Mouse (Mus musculus) myocyte (in vitro differentiated cells): ENCODE measurements around the gene Fkbp11. TPM values are rescaled to one million over a fixed set of nuclear protein-coding genes. Genes with fewer than 3 reads are reported as not detected.

Experiments used
- H3K27me3 ChIP-seq: one replicate; pipeline ENCODE4 v1.6.1; 2011; ENCODE audit not compliant: control insufficient read depth, insufficient read depth, insufficient read length
- H3K36me3 ChIP-seq: one replicate; pipeline ENCODE4 v1.6.1; 2011; ENCODE audit not compliant: control insufficient read depth, insufficient read depth
- H3K4me2 ChIP-seq: one replicate; pipeline ENCODE4 v1.6.1; 2011; ENCODE audit warnings: low read depth, control low read depth
- H3K4me3 ChIP-seq: one replicate; pipeline ENCODE4 v1.5.1; 2011; ENCODE audit warnings: mild to moderate bottlenecking, control low read depth, moderate library complexity
- H3K79me2 ChIP-seq: one replicate; pipeline ENCODE4 v1.6.1; 2011; ENCODE audit not compliant: control insufficient read depth, insufficient read depth
- H3ac ChIP-seq: one replicate; pipeline ENCODE4 v1.6.1; 2011; ENCODE audit not compliant: control insufficient read depth, insufficient read length
- CEBPB ChIP-seq: IDR thresholded peaks from 2 replicates; pipeline ENCODE4 v1.6.1; 2011; ENCODE audit warnings: mild to moderate bottlenecking, moderate library complexity; ENCODE audit not compliant: poor library complexity, insufficient read depth, severe bottlenecking
- E2F4 ChIP-seq: IDR thresholded peaks from one replicate; pipeline ENCODE4 v1.6.1; 2011; ENCODE audit warnings: mild to moderate bottlenecking, control low read depth, moderate library complexity; ENCODE audit not compliant: insufficient read depth
- MAX ChIP-seq: IDR thresholded peaks from one replicate; pipeline ENCODE4 v1.6.1; 2011; ENCODE audit warnings: low read depth, mild to moderate bottlenecking, control low read depth
- MYOD1 ChIP-seq, 3 experiments: IDR thresholded peaks; one replicate each; pipeline ENCODE4 v1.6.1; 2011; ENCODE audit warnings: control low read depth in 2 of 3, low read depth in 2 of 3, mild to moderate bottlenecking in 2 of 3, moderate library complexity in 1 of 3; ENCODE audit not compliant: insufficient read length in 2 of 3, control insufficient read depth in 1 of 3
- MYOG ChIP-seq, 3 experiments: IDR thresholded peaks; one replicate each; pipeline ENCODE4 v1.6.1; 2011; ENCODE audit warnings: control low read depth in 2 of 3, low read depth in 2 of 3, mild to moderate bottlenecking in 2 of 3; ENCODE audit not compliant: insufficient read length in 2 of 3, control insufficient read depth in 1 of 3, insufficient read depth in 1 of 3
- POLR2A ChIP-seq: IDR thresholded peaks from one replicate; pipeline ENCODE4 v1.6.1; 2011; ENCODE audit warnings: low read depth, mild to moderate bottlenecking, control low read depth, moderate library complexity; ENCODE audit not compliant: insufficient read length
- POLR2AphosphoS2 ChIP-seq: IDR thresholded peaks from one replicate; pipeline ENCODE4 v1.6.1; 2011; ENCODE audit warnings: low read depth, control low read depth; ENCODE audit not compliant: insufficient read length
- REST ChIP-seq: IDR thresholded peaks from one replicate; pipeline ENCODE4 v1.6.1; 2011; ENCODE audit warnings: mild to moderate bottlenecking, control low read depth, moderate library complexity; ENCODE audit not compliant: insufficient read depth, insufficient read length
- SRF ChIP-seq: IDR thresholded peaks from one replicate; pipeline ENCODE4 v1.6.1; 2011; ENCODE audit warnings: low read depth; ENCODE audit not compliant: control insufficient read depth, insufficient read length
- TCF12 ChIP-seq: IDR thresholded peaks from one replicate; pipeline ENCODE4 v1.6.1; 2011; ENCODE audit warnings: mild to moderate bottlenecking, control low read depth; ENCODE audit not compliant: poor library complexity, insufficient read depth, severe bottlenecking
- TCF3 ChIP-seq: IDR thresholded peaks from one replicate; pipeline ENCODE4 v1.6.1; 2011; ENCODE audit warnings: low read depth, control low read depth; ENCODE audit not compliant: insufficient read length
- USF1 ChIP-seq: IDR thresholded peaks from one replicate; pipeline ENCODE4 v1.6.1; 2011; ENCODE audit warnings: low read depth, mild to moderate bottlenecking, control low read depth, moderate library complexity
- polyA plus RNA-seq: library from polyadenylated mRNA; unstranded; fragments of >200 nt; fragmentation: generic; extraction: Trizol; gene quantifications from one replicate; pipeline ENCODE4 v1.2.1, GENCODE M21; 2012; ENCODE audit warnings: missing spikeins

Gene Fkbp11
- polyA plus RNA-seq, 1 experiment, result 52.9 TPM

GRCm38 (mm10) chr15:98681633-98682032, 46.4 kb downstream of the Fkbp11 start:
- Histone ChIP-seq H3K36me3 (no peaks in the 10 kb centered on the region), H3K27me3 (no peaks in the 10 kb centered on the region), H3K79me2 (no peaks in the 10 kb centered on the region), H3K4me3 (no peak overlapping the region), H3K4me2 (no peak overlapping the region), H3ac (no peak overlapping the region)
- TF ChIP-seq POLR2AphosphoS2 (no peak), REST (no peak), TCF3 (no peak), MAX (no peak), CEBPB (no peak), E2F4 (no peak), SRF (no peak), MYOG (IDR thresholded peaks at IDR 0.05; ENCODE audit: control insufficient read depth in 1 of 3, insufficient read depth in 1 of 3, insufficient read length in 2 of 3, low read depth in 2 of 3) (no peak), TCF12 (no peak), USF1 (no peak), POLR2A (no peak), MYOD1 (IDR thresholded peaks at IDR 0.05; ENCODE audit: control insufficient read depth in 1 of 3, insufficient read length in 2 of 3, low read depth in 2 of 3) (no peak)

- TF ChIP-seq MYOG (IDR thresholded peaks at IDR 0.05; ENCODE audit: control insufficient read depth in 1 of 3, insufficient read depth in 1 of 3, insufficient read length in 2 of 3, low read depth in 2 of 3) (no peak), USF1 (no peak), MYOD1 (IDR thresholded peaks at IDR 0.05; ENCODE audit: control insufficient read depth in 1 of 3, insufficient read length in 2 of 3, low read depth in 2 of 3) (no peak), E2F4 (no peak), TCF12 (no peak), MAX (no peak), SRF (no peak), TCF3 (no peak)
- Histone ChIP-seq H3K36me3 (no peaks in the 10 kb centered on the region), H3K4me3 (no peak overlapping the region), H3K79me2 (no peaks in the 10 kb centered on the region), H3K27me3 (no peaks in the 10 kb centered on the region), H3K4me2 (no peak overlapping the region), H3ac (no peak overlapping the region)
These were observed 47.3 kb downstream of the Fkbp11 start for GRCm38 (mm10) chr15:98680660-98681059.

DNA sequence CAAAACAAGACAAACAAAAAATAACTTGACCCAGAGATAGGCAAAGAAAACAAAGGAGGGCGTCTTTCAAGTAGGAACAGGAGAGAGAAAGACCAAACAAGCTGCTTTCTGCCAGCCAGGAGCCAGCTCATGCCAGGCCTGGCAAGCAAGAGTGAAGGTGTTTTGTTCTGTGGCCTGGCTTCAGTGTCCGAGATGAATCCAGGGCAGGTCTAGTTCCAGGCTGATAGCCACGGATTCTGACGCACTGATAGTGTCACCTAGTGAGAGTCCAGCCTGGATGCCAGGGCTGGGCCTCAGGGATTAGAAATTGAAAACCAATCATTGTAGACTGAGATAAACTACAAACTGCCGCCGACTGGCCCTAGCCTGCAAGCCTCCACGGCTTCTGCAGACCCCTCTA, 50.0 kb downstream of the Fkbp11 start:
- Histone ChIP-seq H3K4me3 (peak overlapping the region; percentile 51), H3K36me3 (no peaks in the 10 kb centered on the region), H3K4me2 (peak overlapping the region; percentile 97), H3K79me2 (no peaks in the 10 kb centered on the region), H3ac (no peak overlapping the region), H3K27me3 (no peaks in the 10 kb centered on the region)
- no peak for TF ChIP-seq REST
- TF ChIP-seq CEBPB, result no peak
- TF ChIP-seq TCF12, result no peak
- no peak for TF ChIP-seq POLR2A
- TF ChIP-seq MYOG (IDR thresholded peaks at IDR 0.05; ENCODE audit: control insufficient read depth in 1 of 3, insufficient read depth in 1 of 3, insufficient read length in 2 of 3, low read depth in 2 of 3), result no peak
- no peak for TF ChIP-seq E2F4
- no peak for TF ChIP-seq MAX
- no peak for TF ChIP-seq TCF3
- TF ChIP-seq MYOD1 (IDR thresholded peaks at IDR 0.05; ENCODE audit: control insufficient read depth in 1 of 3, insufficient read length in 2 of 3, low read depth in 2 of 3), result no peak
- no peak for TF ChIP-seq USF1
- TF ChIP-seq POLR2AphosphoS2, result no peak
- TF ChIP-seq SRF, result no peak

GRCm38 (mm10) chr15:98676940-98677728, 50.9 kb downstream of the Fkbp11 start, which contains the start of gene Rnd1:
Gene Rnd1, minus strand, starts transcription at chr15:98677461.
- H3ac ChIP-seq, result peak within 1 kb of the TSS; percentile 8
- H3K4me2 ChIP-seq, result peak within 1 kb of the TSS; percentile 97
- no peaks in the 10 kb centered on the region for H3K36me3 ChIP-seq
- H3K79me2 ChIP-seq, result no peaks in the 10 kb centered on the region
- TF ChIP-seq SRF, result peak; percentile 30
- TF ChIP-seq REST, result peak; percentile 13
- peak; percentile 100 for TF ChIP-seq POLR2A
- peak; percentile 100 for TF ChIP-seq POLR2AphosphoS2
- no peak for TF ChIP-seq TCF3
- H3K27me3 ChIP-seq, result no peaks in the 10 kb centered on the region
- H3K4me3 ChIP-seq, result peak within 1 kb of the TSS; percentile 51

- TF ChIP-seq USF1 (no peak), MYOD1 (IDR thresholded peaks at IDR 0.05; ENCODE audit: control insufficient read depth in 1 of 3, insufficient read length in 2 of 3, low read depth in 2 of 3) (no peak), POLR2A (no peak), MAX (no peak), E2F4 (no peak), SRF (no peak), POLR2AphosphoS2 (no peak), REST (no peak), TCF12 (no peak), TCF3 (no peak), CEBPB (no peak), MYOG (IDR thresholded peaks at IDR 0.05; ENCODE audit: control insufficient read depth in 1 of 3, insufficient read depth in 1 of 3, insufficient read length in 2 of 3, low read depth in 2 of 3) (no peak)
- Histone ChIP-seq H3K36me3 (no peaks in the 10 kb centered on the region), H3K4me3 (peak overlapping the region; percentile 51), H3K4me2 (peak overlapping the region; percentile 97), H3K79me2 (no peaks in the 10 kb centered on the region), H3ac (peak overlapping the region; percentile 8), H3K27me3 (no peaks in the 10 kb centered on the region)
These were observed 51.5 kb downstream of the Fkbp11 start for GRCm38 (mm10) chr15:98676471-98676870.
